Mouse (Mus musculus) kidney, embryonic 14.5 days (tissue): ENCODE measurements at regions not wholly inside any gene's neighbourhood (a gene's known extent, or its start where the extent isn't known, plus 50 kb on each side); places are given as distances from the start of the nearest gene placed in this dataset.
A peak's percentile ranks its signal among the peaks of the same experiment; 100 is the strongest.

Experiments used
- ATAC-seq: fragments of 200-750 bp; cut with Nextera tagmentation; 2 replicates; pipeline ENCODE4 v1.8.0; 2017; ENCODE audit warnings: moderate number of reproducible peaks, mild to moderate bottlenecking, moderate TSS enrichment, moderate library complexity; ENCODE audit not compliant: low FRiP score, low TSS enrichment
- H3K27ac ChIP-seq: fragments of 300-500 bp; sonication (generic); 2 replicates; pipeline ENCODE4 v1.5.1; 2014; ENCODE audit warnings: low read depth, mild to moderate bottlenecking, low read length, moderate library complexity, mixed read lengths
- H3K27me3 ChIP-seq: fragments of 300-500 bp; sonication (generic); 2 replicates; pipeline ENCODE4 v1.6.1; 2014; ENCODE audit warnings: mild to moderate bottlenecking, low read length; ENCODE audit not compliant: control insufficient read depth, insufficient read depth
- H3K36me3 ChIP-seq: fragments of 300-500 bp; sonication (generic); 2 replicates; pipeline ENCODE4 v1.6.1; 2014; ENCODE audit warnings: low read length, mixed read lengths; ENCODE audit not compliant: control insufficient read depth, insufficient read depth
- H3K4me1 ChIP-seq: fragments of 300-500 bp; sonication (generic); 2 replicates; pipeline ENCODE4 v1.6.1; 2014; ENCODE audit warnings: low read length, mixed read lengths; ENCODE audit not compliant: control insufficient read depth, insufficient read depth
- H3K4me2 ChIP-seq: fragments of 300-500 bp; sonication (generic); replicated peaks from 2 replicates; pipeline ENCODE4 v1.6.1; 2014; ENCODE audit warnings: low read depth, mild to moderate bottlenecking, low read length
- H3K4me3 ChIP-seq: fragments of 300-500 bp; sonication (generic); 2 replicates; pipeline ENCODE4 v1.5.1; 2014; ENCODE audit warnings: mild to moderate bottlenecking, low read length
- H3K9ac ChIP-seq: fragments of 300-500 bp; sonication (generic); 2 replicates; pipeline ENCODE4 v1.6.1; 2014; ENCODE audit warnings: low read depth, mild to moderate bottlenecking, low read length, moderate library complexity
- H3K9me3 ChIP-seq: fragments of 300-500 bp; sonication (generic); 2 replicates; pipeline ENCODE4 v1.6.1; 2016; ENCODE audit warnings: low read length; ENCODE audit not compliant: control insufficient read depth
- WGBS: fragments of 180-500 bp; shearing (Covaris S2); extraction: QIAGEN DNeasy Blood & Tissue Kit; methylation state at CpG from one replicate; pipeline ENCODE4 v1.1.7; 2014; 5-methylcytosine and 5-hydroxymethylcytosine counted together

- no peak overlapping the region for H3K4me2 ChIP-seq
- no peaks in the 10 kb centered on the region for H3K36me3 ChIP-seq
- no peak overlapping the region for H3K27ac ChIP-seq
- no peak overlapping the region for H3K4me3 ChIP-seq
- H3K4me1 ChIP-seq = no peaks in the 10 kb centered on the region
- no peaks in the 10 kb centered on the region for H3K9me3 ChIP-seq
- H3K9ac ChIP-seq = no peak overlapping the region
- no peak for ATAC-seq
- 78% methylated on average over 11 of the region's 11 CpGs for WGBS
- no peaks in the 10 kb centered on the region for H3K27me3 ChIP-seq
These were observed 110.2 kb downstream of the Rybp start for GRCm38 (mm10) chr6:100176914-100177560.

DNA sequence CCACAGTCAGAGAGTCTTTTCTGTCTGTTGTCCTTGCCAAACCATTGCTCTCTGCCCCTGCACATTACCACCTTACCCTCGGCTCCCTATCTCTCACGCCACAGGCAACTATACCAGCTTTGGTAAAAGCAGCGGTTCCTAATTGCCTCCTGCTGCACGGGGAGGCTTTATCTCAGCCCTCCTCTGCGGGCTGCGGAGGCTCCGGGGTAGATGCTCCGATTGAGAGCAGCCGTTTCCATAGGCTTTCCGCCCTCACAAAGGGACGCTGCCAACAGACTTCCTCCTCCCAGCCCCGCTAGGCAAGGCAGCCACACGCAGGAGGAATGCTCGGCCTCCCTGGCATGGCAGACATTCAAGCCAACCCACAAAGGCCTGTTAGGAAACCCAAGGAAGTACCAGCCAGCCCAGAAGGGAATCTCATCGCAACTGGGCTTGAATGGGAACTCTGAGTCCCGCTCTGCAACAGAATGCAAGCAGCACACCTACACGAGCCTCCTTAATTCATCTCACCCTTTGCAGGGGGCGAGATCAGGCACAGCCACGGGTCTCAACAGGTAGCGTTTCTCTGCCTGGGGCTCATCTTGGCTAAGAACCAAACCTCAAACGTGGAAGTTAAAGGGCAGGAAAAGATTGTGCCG, 116.5 kb downstream of the Rybp start:
- 10% methylated on average over 22 of the region's 22 CpGs for WGBS
- no peaks in the 10 kb centered on the region for H3K9me3 ChIP-seq
- 0 out of 2 replicates have a peak, but pooled peaks cover 5% of the 10 kb centered on the region for H3K4me1 ChIP-seq
- H3K27me3 ChIP-seq = no peaks in the 10 kb centered on the region
- no peaks in the 10 kb centered on the region for H3K36me3 ChIP-seq
- H3K4me3 ChIP-seq = peak overlapping the region; percentile 2; the same call in 1 of the 2 replicates
- no peak overlapping the region for H3K27ac ChIP-seq
- ATAC-seq = no peak
- H3K4me2 ChIP-seq = peak overlapping the region; percentile 29; the same call in 1 of the 2 replicates
- no peak overlapping the region for H3K9ac ChIP-seq

- Histone ChIP-seq H3K4me1 (peaks cover 22% of the 10 kb centered on the region), H3K36me3 (no peaks in the 10 kb centered on the region), H3K4me3 (no peak overlapping the region), H3K9ac (no peak overlapping the region), H3K27me3 (no peaks in the 10 kb centered on the region), H3K27ac (no peak overlapping the region), H3K9me3 (no peaks in the 10 kb centered on the region), H3K4me2 (no peak overlapping the region)
- WGBS = 30% methylated on average over 5 of the region's 5 CpGs
- ATAC-seq = no peak
These were observed 120.0 kb downstream of the Rybp start for GRCm38 (mm10) chr6:100167321-100167720.

- Histone ChIP-seq H3K36me3 (no peaks in the 10 kb centered on the region), H3K9me3 (no peaks in the 10 kb centered on the region), H3K27ac (no peak overlapping the region), H3K9ac (no peak overlapping the region), H3K4me2 (no peak overlapping the region), H3K4me1 (peaks cover 22% of the 10 kb centered on the region), H3K27me3 (no peaks in the 10 kb centered on the region), H3K4me3 (no peak overlapping the region)
- no peak for ATAC-seq
- 86% methylated on average over 3 of the region's 3 CpGs for WGBS
These were observed 121.5 kb downstream of the Rybp start for GRCm38 (mm10) chr6:100165746-100166145.

- H3K27me3 ChIP-seq = no peaks in the 10 kb centered on the region
- H3K9me3 ChIP-seq = no peaks in the 10 kb centered on the region
- peaks cover 23% of the 10 kb centered on the region for H3K4me1 ChIP-seq
- no peak for ATAC-seq
- H3K9ac ChIP-seq = no peak overlapping the region
- no peaks in the 10 kb centered on the region for H3K36me3 ChIP-seq
- H3K4me3 ChIP-seq = no peak overlapping the region
- H3K27ac ChIP-seq = no peak overlapping the region
- WGBS = 34% methylated on average over 4 of the region's 4 CpGs
- no peak overlapping the region for H3K4me2 ChIP-seq
These were observed 123.1 kb downstream of the Rybp start for GRCm38 (mm10) chr6:100164162-100164561.

GRCm38 (mm10) chr6:100163814-100164130, 123.5 kb downstream of the Rybp start:
- Histone ChIP-seq H3K27me3 (no peaks in the 10 kb centered on the region), H3K36me3 (no peaks in the 10 kb centered on the region), H3K9ac (no peak overlapping the region; the same call in 1 of the 2 replicates), H3K4me1 (peaks cover 23% of the 10 kb centered on the region), H3K9me3 (no peaks in the 10 kb centered on the region), H3K4me2 (peak overlapping the region; percentile 41), H3K27ac (0 out of 2 replicates have a peak overlapping the region, but pooled peaks have one; percentile 8), H3K4me3 (no peak overlapping the region)
- no peak for ATAC-seq
- WGBS = 39% methylated on average over 5 of the region's 5 CpGs

DNA sequence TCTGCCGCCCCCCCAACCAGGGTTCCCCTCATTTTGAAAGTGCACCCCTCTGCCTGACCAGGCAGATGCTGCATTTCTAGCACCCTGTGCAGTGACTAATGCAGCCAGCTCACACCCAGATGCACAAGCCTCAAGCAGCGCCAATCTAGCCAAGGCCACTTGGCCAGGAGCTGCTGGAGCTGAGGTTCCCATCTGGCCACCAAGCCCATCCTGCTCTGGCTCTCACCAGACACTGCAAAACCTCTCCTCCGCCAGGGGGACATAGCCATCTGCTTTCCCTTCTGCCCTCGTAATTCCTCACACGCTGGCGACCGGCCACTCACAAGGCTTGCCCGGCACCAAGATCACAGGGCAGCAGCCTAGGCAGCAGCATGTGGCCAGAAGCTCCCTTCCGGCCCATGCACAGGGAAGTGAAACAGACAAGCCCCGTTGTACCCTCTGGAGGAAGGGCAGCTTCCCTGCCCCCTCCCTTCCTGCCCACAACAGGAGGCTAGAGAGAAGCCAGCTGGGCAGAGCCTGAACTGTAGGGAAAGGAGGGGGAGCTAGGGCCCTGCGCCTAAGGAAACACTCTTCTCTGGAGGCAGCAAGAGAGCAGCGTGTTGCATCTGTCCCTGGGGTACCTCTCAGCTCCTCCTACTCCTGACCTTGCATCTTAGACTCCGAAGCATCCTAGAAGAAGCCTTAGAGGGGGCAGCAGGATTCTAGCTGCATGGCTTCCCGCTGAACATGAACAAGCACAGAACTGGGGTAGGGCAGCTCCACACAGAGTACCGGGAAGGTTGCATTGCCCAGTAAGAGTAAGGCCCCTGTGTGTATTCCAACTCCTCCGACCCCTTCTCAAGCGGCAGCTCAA, 124.1 kb downstream of the Rybp start:
- Histone ChIP-seq H3K4me2 (peak overlapping the region; percentile 41), H3K4me1 (peaks cover 23% of the 10 kb centered on the region), H3K9me3 (no peaks in the 10 kb centered on the region), H3K36me3 (no peaks in the 10 kb centered on the region), H3K27ac (0 out of 2 replicates have a peak overlapping the region, but pooled peaks have one; percentile 8), H3K27me3 (no peaks in the 10 kb centered on the region), H3K4me3 (peak overlapping the region; percentile 17), H3K9ac (peak overlapping the region; percentile 40)
- WGBS = 12% methylated on average over 17 of the region's 17 CpGs
- ATAC-seq = peak; percentile 84

DNA sequence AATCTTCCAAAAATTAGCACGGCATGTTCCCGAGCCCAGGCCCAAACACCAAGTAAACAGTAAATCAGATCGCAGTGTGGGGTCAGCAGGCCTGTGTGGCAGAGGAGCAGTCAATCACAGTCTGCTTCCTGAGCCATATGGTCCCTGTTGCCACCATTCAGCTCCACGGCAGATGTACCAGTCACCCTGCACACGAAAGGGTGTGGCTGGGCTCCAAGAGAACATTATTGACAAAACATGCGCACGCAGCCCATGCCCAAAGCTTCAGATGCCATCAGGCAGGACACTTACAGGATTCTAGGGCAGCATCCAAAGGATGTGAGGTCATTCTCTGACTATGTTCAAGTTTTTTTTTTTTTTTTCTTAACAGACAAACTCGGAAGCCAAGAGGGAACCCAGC, 126.6 kb downstream of the Rybp start:
- H3K9ac ChIP-seq = no peak overlapping the region
- no peaks in the 10 kb centered on the region for H3K36me3 ChIP-seq
- 49% methylated on average over 8 of the region's 8 CpGs for WGBS
- H3K4me2 ChIP-seq = no peak overlapping the region
- no peak for ATAC-seq
- no peaks in the 10 kb centered on the region for H3K9me3 ChIP-seq
- H3K27me3 ChIP-seq = no peaks in the 10 kb centered on the region
- H3K27ac ChIP-seq = no peak overlapping the region
- H3K4me1 ChIP-seq = peaks cover 30% of the 10 kb centered on the region
- no peak overlapping the region for H3K4me3 ChIP-seq

- 59% methylated on average over 4 of the region's 4 CpGs for WGBS
- Histone ChIP-seq H3K9me3 (no peaks in the 10 kb centered on the region), H3K4me3 (no peak overlapping the region), H3K36me3 (no peaks in the 10 kb centered on the region), H3K27me3 (no peaks in the 10 kb centered on the region), H3K9ac (no peak overlapping the region), H3K4me2 (no peak overlapping the region), H3K4me1 (peaks cover 32% of the 10 kb centered on the region), H3K27ac (no peak overlapping the region)
- no peak for ATAC-seq
These were observed 127.5 kb downstream of the Rybp start for GRCm38 (mm10) chr6:100159817-100160216.
